Mouse (Mus musculus) granulocyte monocyte progenitor cell, adult 5-6 weeks (primary cell): Measurements from ENCODE around the gene Hyal1. TPM values are rescaled to one million over a fixed set of nuclear protein-coding genes. Genes with fewer than 3 reads are reported as not detected.

Source experiments
- ATAC-seq: replicated peaks from 2 replicates; pipeline ENCODE4 v1.8.0; 2016; ENCODE audit warnings: mild to moderate bottlenecking, moderate TSS enrichment, inconsistent platforms; ENCODE audit not compliant: poor library complexity, severe bottlenecking
- total RNA-seq, 2 experiments: library from RNA; stranded (forward) in 1 of 2; stranded (reverse) in 1 of 2; fragments of 200-712, 200-1000 nt in 1 of 2; fragments of >200 nt in 1 of 2; fragmentation: Nextera tagmentation in 1 of 2; gene quantifications; 2 replicates each; pipeline ENCODE4 v1.2.3; 2014 to 2017

Gene Hyal1
- total RNA-seq, 2 experiments from 2014 or later = 1.0 to 1.4 TPM

- no peak for ATAC-seq
Measured at GRCm38 (mm10) chr9:107629901-107630425, 53.2 kb downstream of the Hyal1 start.

GRCm38 (mm10) chr9:107630576-107630975 lies 53.8 kb downstream of the Hyal1 start:
- no peak for ATAC-seq

Other genes with a start within 250 kb of the Hyal1 start
- 12.0 and 32.9 TPM in 2 replicates for gene Hemk1, start 238.6 kb upstream of the Hyal1 start, total RNA-seq (2014; fragmentation: Nextera tagmentation)
- 6.0 and 11.3 TPM in 2 replicates for gene Hemk1, start 238.6 kb upstream of the Hyal1 start, total RNA-seq (2017)
- not detected in 2 replicates for gene 6430571L13Rik, start 236.3 kb upstream of the Hyal1 start, total RNA-seq (2014; fragmentation: Nextera tagmentation)
- not detected in 2 replicates for gene 6430571L13Rik, start 236.3 kb upstream of the Hyal1 start, total RNA-seq (2017)
- gene Cacna2d2, start 177.3 kb upstream of the Hyal1 start, total RNA-seq (2014; fragmentation: Nextera tagmentation) = 0.19 TPM in 1 of 2 replicates, not detected in the other
- 0.09 and 0.10 TPM in 2 replicates for gene Cacna2d2, start 177.3 kb upstream of the Hyal1 start, total RNA-seq (2017)
- 12.2 and 13.7 TPM in 2 replicates for gene Tmem115, start 43.0 kb upstream of the Hyal1 start, total RNA-seq (2014; fragmentation: Nextera tagmentation)
- gene Tmem115, start 43.0 kb upstream of the Hyal1 start, total RNA-seq (2017) = 12.1 and 12.5 TPM in 2 replicates
- 21.2 and 31.0 TPM in 2 replicates for gene Cyb561d2, start 34.7 kb upstream of the Hyal1 start, total RNA-seq (2014; fragmentation: Nextera tagmentation)
- gene Cyb561d2, start 34.7 kb upstream of the Hyal1 start, total RNA-seq (2017) = 13.2 and 13.9 TPM in 2 replicates
- gene Nprl2, start 34.7 kb upstream of the Hyal1 start, total RNA-seq (2014; fragmentation: Nextera tagmentation) = 11.3 and 16.7 TPM in 2 replicates
- 11.3 and 14.3 TPM in 2 replicates for gene Nprl2, start 34.7 kb upstream of the Hyal1 start, total RNA-seq (2017)
- not detected in 2 replicates for gene Zmynd10, start 29.6 kb upstream of the Hyal1 start, total RNA-seq (2014; fragmentation: Nextera tagmentation)
- gene Zmynd10, start 29.6 kb upstream of the Hyal1 start, total RNA-seq (2017) = not detected in 2 replicates
- 40.2 and 42.2 TPM in 2 replicates for gene Rassf1, start 25.4 kb upstream of the Hyal1 start, total RNA-seq (2014; fragmentation: Nextera tagmentation)
- gene Rassf1, start 25.4 kb upstream of the Hyal1 start, total RNA-seq (2017) = 34.1 and 36.7 TPM in 2 replicates
- gene Tusc2, start 13.7 kb upstream of the Hyal1 start, total RNA-seq (2014; fragmentation: Nextera tagmentation) = 22.8 and 34.5 TPM in 2 replicates
- gene Tusc2, start 13.7 kb upstream of the Hyal1 start, total RNA-seq (2017) = 10.8 and 13.2 TPM in 2 replicates
- gene Hyal2, start 9.0 kb upstream of the Hyal1 start, total RNA-seq (2014; fragmentation: Nextera tagmentation) = 6.2 and 11.6 TPM in 2 replicates
- 3.0 and 5.3 TPM in 2 replicates for gene Hyal2, start 9.0 kb upstream of the Hyal1 start, total RNA-seq (2017)
- 7.1 and 18.2 TPM in 2 replicates for gene Naa80, start 2.0 kb downstream of the Hyal1 start, total RNA-seq (2014; fragmentation: Nextera tagmentation)
- 5.5 and 8.2 TPM in 2 replicates for gene Naa80, start 2.0 kb downstream of the Hyal1 start, total RNA-seq (2017)
- gene Hyal3, start 3.9 kb downstream of the Hyal1 start, total RNA-seq (2014; fragmentation: Nextera tagmentation) = 0.34 TPM in 1 of 2 replicates, not detected in the other
- gene Hyal3, start 3.9 kb downstream of the Hyal1 start, total RNA-seq (2017) = 0.26 and 0.46 TPM in 2 replicates
- 89.9 and 105 TPM in 2 replicates for gene Ifrd2, start 10.7 kb downstream of the Hyal1 start, total RNA-seq (2014; fragmentation: Nextera tagmentation)
- 46.9 and 76.8 TPM in 2 replicates for gene Ifrd2, start 10.7 kb downstream of the Hyal1 start, total RNA-seq (2017)
- not detected in 2 replicates for gene Sema3b, start 32.3 kb downstream of the Hyal1 start, total RNA-seq (2014; fragmentation: Nextera tagmentation)
- gene Sema3b, start 32.3 kb downstream of the Hyal1 start, total RNA-seq (2017) = not detected in 2 replicates
- 410 and 448 TPM in 2 replicates for gene Gnai2, start 58.4 kb downstream of the Hyal1 start, total RNA-seq (2014; fragmentation: Nextera tagmentation)
- gene Gnai2, start 58.4 kb downstream of the Hyal1 start, total RNA-seq (2017) = 395 and 452 TPM in 2 replicates
- not detected in 2 replicates for gene Slc38a3, start 92.6 kb downstream of the Hyal1 start, total RNA-seq (2014; fragmentation: Nextera tagmentation)
- not detected in 2 replicates for gene Slc38a3, start 92.6 kb downstream of the Hyal1 start, total RNA-seq (2017)
- not detected in 2 replicates for gene Gnat1, start 102.8 kb downstream of the Hyal1 start, total RNA-seq (2014; fragmentation: Nextera tagmentation)
- gene Gnat1, start 102.8 kb downstream of the Hyal1 start, total RNA-seq (2017) = not detected in 2 replicates
- 2.6 TPM in 1 of 2 replicates, not detected in the other for gene Sema3f, start 133.5 kb downstream of the Hyal1 start, total RNA-seq (2014; fragmentation: Nextera tagmentation)
- gene Sema3f, start 133.5 kb downstream of the Hyal1 start, total RNA-seq (2017) = not detected in 2 replicates
- 133 and 165 TPM in 2 replicates for gene Rbm5, start 194.1 kb downstream of the Hyal1 start, total RNA-seq (2014; fragmentation: Nextera tagmentation)
- gene Rbm5, start 194.1 kb downstream of the Hyal1 start, total RNA-seq (2017) = 157 and 164 TPM in 2 replicates